Comparison of ENCODE assay signal across 7 mouse cellular contexts in the genomic region with DNA sequence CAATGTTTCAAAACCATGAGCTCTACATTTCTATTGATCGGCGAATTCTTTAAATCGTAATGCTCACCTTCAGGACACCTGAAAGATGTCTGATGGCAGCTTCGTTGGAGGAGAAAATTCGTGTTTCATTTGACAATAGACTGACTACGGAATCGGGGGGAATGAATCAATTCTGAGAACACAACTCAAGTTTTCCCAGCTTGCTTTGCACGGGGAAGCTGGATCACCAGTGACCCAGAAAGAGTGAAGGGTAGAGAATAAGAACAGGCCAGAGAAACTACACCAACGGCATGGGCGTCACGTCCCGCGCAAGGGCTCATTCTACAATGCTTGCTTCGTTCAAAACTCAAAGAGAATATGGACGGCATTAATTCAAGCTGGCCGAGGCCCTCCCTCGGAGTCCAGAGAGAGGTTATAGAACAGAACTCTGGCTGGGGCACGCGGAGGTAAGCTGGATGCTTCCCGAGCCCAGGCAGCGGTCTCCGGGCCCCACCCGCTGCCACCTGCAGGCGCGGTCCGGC. TPM values are rescaled to one million over a fixed set of nuclear protein-coding genes. Genes with fewer than 3 reads are reported as not detected.
DNase-seq lines count a peak whose midpoint lies in the region; ATAC-seq and TF ChIP-seq lines count a peak whose summit lies in the region.

No protein-coding gene starts in this region.

- no peak for TF ChIP-seq CTCF in small intestine, adult 2 months (IDR thresholded peaks at IDR 0.05; ENCODE audit: extremely low read depth, insufficient read length, insufficient replicate concordance, low read depth, low read length)

- TF ChIP-seq POLR2A in small intestine, adult 2 months (IDR thresholded peaks at IDR 0.05; ENCODE audit: low read depth, low read length): no peak

- no peak for ATAC-seq in lung, embryonic 16.5 days (ENCODE audit: low read depth)
- ATAC-seq in limb, embryonic 11.5 days (ENCODE audit: insufficient number of reproducible peaks, low FRiP score, low TSS enrichment, low read depth): no peak

- 5% methylated on average over 25 of the region's 26 CpGs for WGBS in lung, embryonic 16.5 days
- WGBS in forebrain, embryonic 10.5 days: 7% methylated on average over 26 of the region's 26 CpGs
- 9% methylated on average over 26 of the region's 26 CpGs for WGBS in limb, embryonic 11.5 days
- 4% methylated on average over 26 of the region's 26 CpGs for WGBS in small intestine, adult 2 months

- H3K36me3 ChIP-seq in lung, embryonic 16.5 days (ENCODE audit: control insufficient read depth, insufficient read depth, low read length): peaks cover 5% of the 10 kb centered on the region; the same call in 1 of the 2 replicates
- H3K36me3 ChIP-seq in forebrain, embryonic 10.5 days (replicated peaks): peaks cover 48% of the 10 kb centered on the region
- H3K36me3 ChIP-seq in limb, embryonic 11.5 days (ENCODE audit: control insufficient read depth, insufficient read depth, low read length): no peaks in the 10 kb centered on the region
- H3K36me3 ChIP-seq in small intestine, adult 2 months (ENCODE audit: control insufficient read depth, insufficient read depth, low read length): no peaks in the 10 kb centered on the region

- H3K4me2 ChIP-seq in lung, embryonic 16.5 days (ENCODE audit: low read depth, low read length): peak overlapping the region; percentile 88
- H3K4me2 ChIP-seq in limb, embryonic 11.5 days (ENCODE audit: low read depth, severe bottlenecking): peak overlapping the region; percentile 75

- peaks cover 37% of the 10 kb centered on the region for H3K4me1 ChIP-seq in lung, embryonic 16.5 days (replicated peaks; ENCODE audit: control insufficient read depth, insufficient read depth, low read length)
- H3K4me1 ChIP-seq in forebrain, embryonic 10.5 days: peaks cover 52% of the 10 kb centered on the region
- H3K4me1 ChIP-seq in limb, embryonic 11.5 days (ENCODE audit: control insufficient read depth, insufficient read depth, low read length): peaks cover 23% of the 10 kb centered on the region
- peaks cover 12% of the 10 kb centered on the region; the same call in 1 of the 2 replicates for H3K4me1 ChIP-seq in small intestine, adult 2 months (ENCODE audit: control insufficient read depth, insufficient read depth, insufficient read length, low read length)

- no peaks in the 10 kb centered on the region for H3K9me3 ChIP-seq in lung, embryonic 16.5 days (ENCODE audit: control insufficient read depth, low read length)
- no peaks in the 10 kb centered on the region for H3K9me3 ChIP-seq in forebrain, embryonic 10.5 days
- no peaks in the 10 kb centered on the region for H3K9me3 ChIP-seq in limb, embryonic 11.5 days (ENCODE audit: control insufficient read depth, low read length)

- peak overlapping the region; percentile 80 for H3K9ac ChIP-seq in lung, embryonic 16.5 days (ENCODE audit: low read length)
- peak overlapping the region; percentile 68 for H3K9ac ChIP-seq in limb, embryonic 11.5 days (ENCODE audit: low read length)

- H3K4me3 ChIP-seq in lung, embryonic 16.5 days (ENCODE audit: low read length): peak overlapping the region; percentile 85
- peak overlapping the region; percentile 77 for H3K4me3 ChIP-seq in forebrain, embryonic 10.5 days
- H3K4me3 ChIP-seq in limb, embryonic 11.5 days (ENCODE audit: low read depth, low read length): peak overlapping the region; percentile 86
- peak overlapping the region; percentile 90 for H3K4me3 ChIP-seq in small intestine, adult 2 months (ENCODE audit: low read depth, low read length)

- H3K27ac ChIP-seq in lung, embryonic 16.5 days (ENCODE audit: low read length): peak overlapping the region; percentile 75
- H3K27ac ChIP-seq in forebrain, embryonic 10.5 days: peak overlapping the region; percentile 93
- H3K27ac ChIP-seq in limb, embryonic 11.5 days (replicated peaks; ENCODE audit: low read depth, low read length): 0 out of 2 replicates have a peak overlapping the region, but pooled peaks have one; percentile 36
- H3K27ac ChIP-seq in small intestine, adult 2 months (ENCODE audit: insufficient read depth, low read depth, low read length): peak overlapping the region; percentile 81

- DNase-seq in lung, adult 18-20 months: no peak
- DNase-seq in forebrain, embryonic 10.5 days (ENCODE audit: extremely low spot score, low spot score): no peak
- DNase-seq in limb, embryonic 11.5 days (ENCODE audit: low spot score): no peak
- no peak for DNase-seq in urinary bladder, postnatal 4 days (ENCODE audit: low spot score in 2 of 2)
- no peak for DNase-seq in cerebellum, postnatal 4 days (ENCODE audit: low spot score in 2 of 2)

- no peaks in the 10 kb centered on the region for H3K27me3 ChIP-seq in lung, embryonic 16.5 days (ENCODE audit: control insufficient read depth, insufficient read depth, low read depth, low read length)
- no peaks in the 10 kb centered on the region for H3K27me3 ChIP-seq in forebrain, embryonic 10.5 days (ENCODE audit: poor library complexity, severe bottlenecking)
- no peaks in the 10 kb centered on the region for H3K27me3 ChIP-seq in limb, embryonic 11.5 days (ENCODE audit: control insufficient read depth, insufficient read depth, low read length)
- H3K27me3 ChIP-seq in small intestine, adult 2 months (ENCODE audit: control insufficient read depth, insufficient read depth, low read length): no peaks in the 10 kb centered on the region

RNA-seq across cellular contexts. Expression of a gene that starts 0.5 kb away (rescaled TPM):
- polyA plus RNA-seq in lung, embryonic 16.5 days (2015; fragmentation: Nextera tagmentation; extraction: Ambion mirVana): 4.5 and 4.8 TPM in 2 replicates
- polyA plus RNA-seq in forebrain, embryonic 10.5 days (2016; fragmentation: Nextera tagmentation; extraction: Ambion mirVana): 13.4 and 14.2 TPM in 2 replicates
- polyA plus RNA-seq in limb, embryonic 11.5 days (2014; fragmentation: Nextera tagmentation; extraction: Ambion mirVana): 6.1 and 7.5 TPM in 2 replicates
- 2.7 and 2.8 TPM in 2 replicates for polyA plus RNA-seq in small intestine, adult 2 months (2012; rRNA removed)

RNA-seq across cellular contexts. Expression of a gene that starts 0.7 kb away (rescaled TPM):
- polyA plus RNA-seq in lung, embryonic 16.5 days (2015; fragmentation: Nextera tagmentation; extraction: Ambion mirVana): 21.3 and 26.2 TPM in 2 replicates
- 27.7 and 30.1 TPM in 2 replicates for polyA plus RNA-seq in forebrain, embryonic 10.5 days (2016; fragmentation: Nextera tagmentation; extraction: Ambion mirVana)
- 18.7 and 19.7 TPM in 2 replicates for polyA plus RNA-seq in limb, embryonic 11.5 days (2014; fragmentation: Nextera tagmentation; extraction: Ambion mirVana)
- polyA plus RNA-seq in small intestine, adult 2 months (2012; rRNA removed): 5.6 and 8.8 TPM in 2 replicates

RNA-seq across cellular contexts. Expression of a gene that starts 37.6 kb away (rescaled TPM):
- 122 and 163 TPM in 2 replicates for polyA plus RNA-seq in lung, embryonic 16.5 days (2015; fragmentation: Nextera tagmentation; extraction: Ambion mirVana)
- polyA plus RNA-seq in forebrain, embryonic 10.5 days (2016; fragmentation: Nextera tagmentation; extraction: Ambion mirVana): 0.31 TPM in 1 of 2 replicates, not detected in the other
- 0.31 and 2.0 TPM in 2 replicates for polyA plus RNA-seq in limb, embryonic 11.5 days (2014; fragmentation: Nextera tagmentation; extraction: Ambion mirVana)
- not detected in 2 replicates for polyA plus RNA-seq in small intestine, adult 2 months (2012; rRNA removed)

RNA-seq across cellular contexts. Expression of a gene that starts 49.7 kb away (rescaled TPM):
- polyA plus RNA-seq in lung, embryonic 16.5 days (2015; fragmentation: Nextera tagmentation; extraction: Ambion mirVana): 16.3 and 17.8 TPM in 2 replicates
- 19.4 TPM in 2 replicates for polyA plus RNA-seq in forebrain, embryonic 10.5 days (2016; fragmentation: Nextera tagmentation; extraction: Ambion mirVana)
- 9.2 and 10.5 TPM in 2 replicates for polyA plus RNA-seq in limb, embryonic 11.5 days (2014; fragmentation: Nextera tagmentation; extraction: Ambion mirVana)
- 10.3 and 14.2 TPM in 2 replicates for polyA plus RNA-seq in small intestine, adult 2 months (2012; rRNA removed)

RNA-seq across cellular contexts. Expression of a gene that starts 52.6 kb away (rescaled TPM):
- polyA plus RNA-seq in lung, embryonic 16.5 days (2015; fragmentation: Nextera tagmentation; extraction: Ambion mirVana): 2.9 and 4.2 TPM in 2 replicates
- not detected in 2 replicates for polyA plus RNA-seq in forebrain, embryonic 10.5 days (2016; fragmentation: Nextera tagmentation; extraction: Ambion mirVana)
- polyA plus RNA-seq in limb, embryonic 11.5 days (2014; fragmentation: Nextera tagmentation; extraction: Ambion mirVana): not detected in 2 replicates
- polyA plus RNA-seq in small intestine, adult 2 months (2012; rRNA removed): not detected in 2 replicates

Comparison
In these comparisons a context has a peak if more than half of its experiments do, and no peak if none do; other contexts are left out.
1. H3K27ac ChIP-seq: peak in every context shown above with its lines; median percentile 93 in forebrain, embryonic 10.5 days; 81 in small intestine, adult 2 months; 75 in lung, embryonic 16.5 days; 36 in limb, embryonic 11.5 days.
2. RNA of a gene that starts 37.6 kb away (polyA plus RNA-seq): 122 to 163 TPM in lung, embryonic 16.5 days; 0.31 to 2.0 TPM in limb, embryonic 11.5 days, 0.31 TPM in forebrain, embryonic 10.5 days and not detected in small intestine, adult 2 months; every median in the first group is over 10 times any median in the second.
3. Peak in every context shown above with its lines, with median percentiles within 50 percentile points of each other: H3K4me3 ChIP-seq.